Mouse (Mus musculus): ENCODE data around the gene Hfe. TPM values are rescaled to one million over a fixed set of nuclear protein-coding genes. Genes with fewer than 3 reads are reported as not detected.
A peak's percentile ranks its signal among the peaks of the same experiment; 100 is the strongest.

Hfe gene
- total and polyA plus RNA-seq, 3 experiments: 0.08 to 1.0 (median 0.39) TPM

DNA sequence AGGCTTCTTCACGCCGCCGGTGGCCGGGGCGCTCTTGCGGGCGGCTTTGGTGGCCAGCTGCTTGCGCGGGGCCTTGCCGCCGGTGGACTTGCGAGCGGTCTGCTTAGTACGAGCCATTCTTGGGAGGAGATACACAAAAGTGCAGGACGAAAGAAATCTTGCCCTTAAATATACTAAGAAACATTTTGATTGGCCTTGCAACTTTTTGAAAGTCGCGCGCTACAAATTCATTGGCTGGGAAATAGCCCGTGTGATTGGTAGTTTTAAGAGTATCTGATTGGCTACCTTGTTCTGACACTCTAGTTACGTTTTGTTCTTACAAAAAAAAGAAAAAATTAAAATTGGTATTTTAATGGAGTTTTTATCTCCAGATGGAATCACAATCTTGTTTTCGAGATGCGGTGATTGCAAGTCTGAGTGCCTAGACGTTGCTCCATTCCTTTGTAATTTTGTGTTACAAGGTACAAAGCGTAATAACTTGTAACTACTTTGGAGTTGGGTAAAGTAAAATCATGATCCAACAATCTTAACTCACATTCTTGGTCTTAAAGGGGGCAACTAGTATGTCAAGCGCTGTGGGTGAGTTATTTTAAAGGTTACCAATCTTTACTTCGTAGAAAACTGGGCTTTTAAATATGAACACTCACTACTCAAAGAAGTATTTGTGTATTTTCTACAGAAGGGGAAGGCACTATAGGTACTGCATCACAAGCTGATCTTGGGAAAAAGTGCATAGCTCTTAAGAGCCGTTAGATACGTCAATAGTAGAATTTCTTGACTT, 34.9 kb upstream of the Hfe start, which contains the start of gene Hist1h3c (continued):
- TF ChIP-seq E2F4 (IDR thresholded peaks at IDR 0.05; ENCODE audit: insufficient replicate concordance, low read depth, low read length) (peak; percentile 100), USF1 (IDR thresholded peaks at IDR 0.05; ENCODE audit: low read depth, low read length) (no peak), NELFE (IDR thresholded peaks at IDR 0.05; ENCODE audit: low read depth, low read length) (peak; percentile 99), POLR2A (IDR thresholded peaks at IDR 0.05; ENCODE audit: low read depth, low read length) (peak; percentile 96)

DNA sequence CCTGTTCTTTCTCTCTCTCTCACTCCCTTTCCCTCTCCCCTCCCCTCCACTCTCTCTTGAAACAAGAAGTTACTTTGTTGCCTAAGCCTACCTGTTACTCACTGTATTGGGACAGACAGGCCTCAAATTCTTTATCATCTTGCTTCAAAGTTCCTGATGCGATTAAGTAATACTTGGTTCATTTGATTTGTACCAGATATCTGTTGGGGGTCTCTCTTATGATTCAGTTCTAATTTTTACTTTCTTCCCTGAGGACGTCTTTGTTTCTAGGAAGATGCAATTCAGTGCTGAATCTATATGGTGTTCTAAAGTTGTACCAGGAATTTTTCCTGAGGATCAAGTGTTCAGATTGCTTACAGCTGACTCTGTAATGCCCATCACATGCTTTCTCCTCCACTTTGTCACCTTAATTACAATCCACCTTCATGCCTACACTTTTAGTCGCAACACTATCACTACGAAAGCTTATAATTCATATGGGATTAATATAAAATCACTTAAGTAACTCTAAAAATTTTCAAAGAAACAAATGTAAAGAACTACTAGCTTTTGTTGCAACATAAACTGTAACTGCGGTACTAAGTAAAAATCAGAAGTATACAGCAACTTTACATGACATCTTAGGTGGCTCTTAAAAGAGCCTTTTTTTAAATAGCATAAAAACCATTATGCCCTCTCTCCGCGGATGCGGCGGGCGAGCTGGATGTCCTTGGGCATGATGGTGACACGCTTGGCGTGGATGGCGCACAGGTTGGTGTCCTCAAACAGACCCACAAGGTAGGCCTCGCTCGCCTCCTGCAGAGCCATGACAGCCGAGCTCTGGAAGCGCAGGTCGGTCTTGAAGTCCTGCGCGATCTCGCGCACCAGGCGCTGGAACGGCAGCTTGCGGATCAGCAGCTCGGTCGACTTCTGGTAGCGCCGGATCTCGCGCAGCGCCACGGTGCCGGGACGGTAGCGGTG, 34.0 kb upstream of the Hfe start:
- no peaks in the 10 kb centered on the region for H3K27me3 ChIP-seq (replicated peaks)
- H3K79me2 ChIP-seq (replicated peaks; ENCODE audit: control insufficient read depth, extremely low read depth, insufficient read depth, poor library complexity, severe bottlenecking): no peaks in the 10 kb centered on the region
- H3K4me3 ChIP-seq (replicated peaks in 1 of 3; ENCODE audit: low read depth in 2 of 3, low read length in 2 of 3, poor library complexity in 1 of 3): peak overlapping the region; percentile 13 to 47 (median 33)
- peaks cover 3 to 38% of the 10 kb centered on the region in 2 experiments; a peak in 3 of 4 replicates for H3K4me1 ChIP-seq (ENCODE audit: control insufficient read depth in 1 of 2, insufficient read depth in 2 of 2)
- H3K9ac ChIP-seq (ENCODE audit: insufficient read depth, low read depth): peak overlapping the region; percentile 74; the same call in 1 of the 2 replicates
- H3K9me3 ChIP-seq (replicated peaks; ENCODE audit: low read length): no peaks in the 10 kb centered on the region
- peak overlapping the region; percentile 74; the same call in 1 of the 2 replicates for H3K4me2 ChIP-seq (ENCODE audit: insufficient read depth, low read depth, poor library complexity, severe bottlenecking)
- in situ Hi-C loops (cut with MboI; ENCODE audit: low pct_ligation_motif_present, low pct_unique_long_range_greater_than_20kb, low sequenced_read_pairs): no loop called here
- no peak for DNase-seq (ENCODE audit: extremely low read depth)
- peak overlapping the region; percentile 85 for H3K27ac ChIP-seq (ENCODE audit: insufficient read depth, low read depth)
- dilution Hi-C loops (cut with MboI; ENCODE audit: extremely low pct_ligation_motif_present, extremely low pct_unique_long_range_greater_than_20kb, low sequenced_read_pairs): loop anchor here (10.0 kb wide), 1 partner anchor 50 kb away; the partner anchor contains the start of genes Hist1h1t and Hist1h4c
- H3K36me3 ChIP-seq (replicated peaks in 1 of 2; ENCODE audit: control insufficient read depth in 1 of 2, insufficient read depth in 1 of 2, low read length in 1 of 2): no peaks in the 10 kb centered on the region
- peak; percentile 97 for TF ChIP-seq RCOR1 (conservative IDR thresholded peaks at IDR 0.05; ENCODE audit: low read depth, low read length)
- TF ChIP-seq EP300 (IDR thresholded peaks at IDR 0.05; ENCODE audit: low read length): no peak
- TF ChIP-seq MXI1 (IDR thresholded peaks at IDR 0.05; ENCODE audit: low read depth, low read length): peak; percentile 74
- TF ChIP-seq ELF1 (IDR thresholded peaks at IDR 0.05; ENCODE audit: low read depth, low read length): no peak
- peak; percentile 84; the same call in 1 of the 2 replicates for TF ChIP-seq SIN3A (IDR thresholded peaks at IDR 0.05; ENCODE audit: low read length)
- no peak for TF ChIP-seq CTCF (conservative IDR thresholded peaks at IDR 0.05 in 1 of 2, IDR thresholded peaks at IDR 0.05 in 1 of 2; ENCODE audit: low read depth in 2 of 2, low read length in 2 of 2)
- TF ChIP-seq TBP (conservative IDR thresholded peaks at IDR 0.05; ENCODE audit: low read depth, low read length): peak; percentile 46; the same call in 1 of the 2 replicates
- TF ChIP-seq TCF12 (IDR thresholded peaks at IDR 0.05; ENCODE audit: low read depth, low read length): no peak
- peak; percentile 66; the same call in 1 of the 2 replicates for TF ChIP-seq MAZ (IDR thresholded peaks at IDR 0.05; ENCODE audit: low read depth, low read length)
- peak; percentile 100 for TF ChIP-seq POLR2AphosphoS2 (IDR thresholded peaks at IDR 0.05; ENCODE audit: low read depth, low read length)
- peak; percentile 58; the same call in 1 of the 2 replicates for TF ChIP-seq POLR2A (IDR thresholded peaks at IDR 0.05; ENCODE audit: low read depth, low read length)
- no peak for TF ChIP-seq JUND (conservative IDR thresholded peaks at IDR 0.05; ENCODE audit: low read depth, low read length)
- TF ChIP-seq MAFK (IDR thresholded peaks at IDR 0.05; ENCODE audit: insufficient replicate concordance, low read length): peak; percentile 41; the same call in 1 of the 2 replicates
- TF ChIP-seq PAX5 (IDR thresholded peaks at IDR 0.05; ENCODE audit: low read length): no peak
- TF ChIP-seq ZMIZ1 (IDR thresholded peaks at IDR 0.05; ENCODE audit: low read depth, low read length): peak; percentile 99
- peak; percentile 79 for TF ChIP-seq CHD2 (IDR thresholded peaks at IDR 0.05; ENCODE audit: low read length)
- TF ChIP-seq SMC3 (IDR thresholded peaks at IDR 0.05; ENCODE audit: low read depth, low read length): peak; percentile 8
- TF ChIP-seq BHLHE40 (IDR thresholded peaks at IDR 0.05; ENCODE audit: low read depth, low read length): no peak
- no peak for TF ChIP-seq ZC3H11A (IDR thresholded peaks at IDR 0.05; ENCODE audit: low read depth, low read length)
- TF ChIP-seq NRF1 (IDR thresholded peaks at IDR 0.05; ENCODE audit: low read depth, low read length): no peak
- TF ChIP-seq CHD1 (IDR thresholded peaks at IDR 0.05; ENCODE audit: low read depth, low read length): peak; percentile 95
- TF ChIP-seq JUN (IDR thresholded peaks at IDR 0.05; ENCODE audit: insufficient read depth, low read depth, low read length): 0 out of 2 replicates have a peak, but pooled peaks have one; percentile 22
- no peak for TF ChIP-seq USF1 (IDR thresholded peaks at IDR 0.05; ENCODE audit: low read depth, low read length)
- 0 out of 2 replicates have a peak, but pooled peaks have one; percentile 11 for TF ChIP-seq MEF2A (IDR thresholded peaks at IDR 0.05; ENCODE audit: borderline replicate concordance, low read depth, low read length)
- no peak for TF ChIP-seq ZKSCAN1 (IDR thresholded peaks at IDR 0.05; ENCODE audit: borderline replicate concordance, low read depth, low read length)
- no peak for TF ChIP-seq RAD21 (IDR thresholded peaks at IDR 0.05; ENCODE audit: low read depth, low read length)
- TF ChIP-seq NELFE (IDR thresholded peaks at IDR 0.05; ENCODE audit: low read depth, low read length): peak; percentile 82; the same call in 1 of the 2 replicates
- no peak for TF ChIP-seq MAX (IDR thresholded peaks at IDR 0.05; ENCODE audit: low read length)
- no peak for TF ChIP-seq ZNF384 (IDR thresholded peaks at IDR 0.05; ENCODE audit: low read depth, low read length)
- 0 out of 2 replicates have a peak, but pooled peaks have one; percentile 3 for TF ChIP-seq E2F4 (IDR thresholded peaks at IDR 0.05; ENCODE audit: insufficient replicate concordance, low read depth, low read length)
- TF ChIP-seq IRF4 (IDR thresholded peaks at IDR 0.05; ENCODE audit: low read depth, low read length): no peak
- 0 out of 2 replicates have a peak, but pooled peaks have one; percentile 44 for TF ChIP-seq KAT2A (IDR thresholded peaks at IDR 0.05; ENCODE audit: insufficient replicate concordance, low read length)

Data from CH12.LX (cell line).